Mouse (Mus musculus) kidney, embryonic 14.5 days (tissue): Measurements from ENCODE around the gene Cubn. TPM values are rescaled to one million over a fixed set of nuclear protein-coding genes. Genes with fewer than 3 reads are reported as not detected.
A peak's percentile ranks its signal among the peaks of the same experiment; 100 is the strongest.

Experiments used
- ATAC-seq: fragments of 200-750 bp; cut with Nextera tagmentation; 2 replicates; pipeline ENCODE4 v1.8.0; 2017; ENCODE audit warnings: moderate number of reproducible peaks, mild to moderate bottlenecking, moderate TSS enrichment, moderate library complexity; ENCODE audit not compliant: low FRiP score, low TSS enrichment
- H3K27ac ChIP-seq: fragments of 300-500 bp; sonication (generic); 2 replicates; pipeline ENCODE4 v1.5.1; 2014; ENCODE audit warnings: low read depth, mild to moderate bottlenecking, low read length, moderate library complexity, mixed read lengths
- H3K27me3 ChIP-seq: fragments of 300-500 bp; sonication (generic); 2 replicates; pipeline ENCODE4 v1.6.1; 2014; ENCODE audit warnings: mild to moderate bottlenecking, low read length; ENCODE audit not compliant: control insufficient read depth, insufficient read depth
- H3K36me3 ChIP-seq: fragments of 300-500 bp; sonication (generic); 2 replicates; pipeline ENCODE4 v1.6.1; 2014; ENCODE audit warnings: low read length, mixed read lengths; ENCODE audit not compliant: control insufficient read depth, insufficient read depth
- H3K4me1 ChIP-seq: fragments of 300-500 bp; sonication (generic); 2 replicates; pipeline ENCODE4 v1.6.1; 2014; ENCODE audit warnings: low read length, mixed read lengths; ENCODE audit not compliant: control insufficient read depth, insufficient read depth
- H3K4me2 ChIP-seq: fragments of 300-500 bp; sonication (generic); replicated peaks from 2 replicates; pipeline ENCODE4 v1.6.1; 2014; ENCODE audit warnings: low read depth, mild to moderate bottlenecking, low read length
- H3K4me3 ChIP-seq: fragments of 300-500 bp; sonication (generic); 2 replicates; pipeline ENCODE4 v1.5.1; 2014; ENCODE audit warnings: mild to moderate bottlenecking, low read length
- H3K9ac ChIP-seq: fragments of 300-500 bp; sonication (generic); 2 replicates; pipeline ENCODE4 v1.6.1; 2014; ENCODE audit warnings: low read depth, mild to moderate bottlenecking, low read length, moderate library complexity
- H3K9me3 ChIP-seq: fragments of 300-500 bp; sonication (generic); 2 replicates; pipeline ENCODE4 v1.6.1; 2016; ENCODE audit warnings: low read length; ENCODE audit not compliant: control insufficient read depth
- WGBS: fragments of 180-500 bp; shearing (Covaris S2); extraction: QIAGEN DNeasy Blood & Tissue Kit; methylation state at CpG from one replicate; pipeline ENCODE4 v1.1.7; 2014; 5-methylcytosine and 5-hydroxymethylcytosine counted together
- polyA plus RNA-seq: library from polyadenylated mRNA; unstranded; fragments of >200 nt; fragmentation: Nextera tagmentation; extraction: Ambion mirVana; gene quantifications from 2 replicates; pipeline ENCODE4 v1.2.1, GENCODE M21; 2014

Gene Cubn
- polyA plus RNA-seq, 1 experiment from 2014 or later: 3.1 TPM

GRCm38 (mm10) chr2:13421974-13422760 lies 69.4 kb downstream of the Cubn start:
- Histone ChIP-seq H3K27ac (no peak overlapping the region), H3K4me1 (no peaks in the 10 kb centered on the region), H3K9ac (no peak overlapping the region), H3K9me3 (no peaks in the 10 kb centered on the region), H3K36me3 (no peaks in the 10 kb centered on the region), H3K4me3 (no peak overlapping the region), H3K27me3 (no peaks in the 10 kb centered on the region), H3K4me2 (no peak overlapping the region)
- 91% methylated on average over 14 of the region's 14 CpGs for WGBS
- no peak for ATAC-seq

GRCm38 (mm10) chr2:13416765-13417524 lies 74.7 kb downstream of the Cubn start:
- 71% methylated on average over 3 of the region's 3 CpGs for WGBS
- no peak overlapping the region for H3K4me2 ChIP-seq
- no peak overlapping the region for H3K27ac ChIP-seq
- no peaks in the 10 kb centered on the region for H3K4me1 ChIP-seq
- H3K4me3 ChIP-seq: no peak overlapping the region
- ATAC-seq: no peak
- no peaks in the 10 kb centered on the region for H3K36me3 ChIP-seq
- H3K9ac ChIP-seq: no peak overlapping the region
- no peaks in the 10 kb centered on the region for H3K9me3 ChIP-seq
- no peaks in the 10 kb centered on the region for H3K27me3 ChIP-seq

- Histone ChIP-seq H3K27ac (peak overlapping the region; percentile 33; the same call in 1 of the 2 replicates), H3K4me3 (no peak overlapping the region), H3K4me1 (0 out of 2 replicates have a peak, but pooled peaks cover 3% of the 10 kb centered on the region), H3K9ac (no peak overlapping the region), H3K9me3 (no peaks in the 10 kb centered on the region), H3K4me2 (no peak overlapping the region), H3K36me3 (no peaks in the 10 kb centered on the region), H3K27me3 (no peaks in the 10 kb centered on the region)
- peak; percentile 81 for ATAC-seq
- WGBS: 44% methylated on average over 4 of the region's 4 CpGs
Observed at GRCm38 (mm10) chr2:13413520-13414178, 78.0 kb downstream of the Cubn start.

- Histone ChIP-seq H3K27ac (no peak overlapping the region), H3K4me2 (no peak overlapping the region), H3K4me3 (no peak overlapping the region), H3K4me1 (0 out of 2 replicates have a peak, but pooled peaks cover 3% of the 10 kb centered on the region), H3K9me3 (no peaks in the 10 kb centered on the region), H3K27me3 (no peaks in the 10 kb centered on the region), H3K36me3 (no peaks in the 10 kb centered on the region), H3K9ac (no peak overlapping the region)
- no peak for ATAC-seq
- WGBS: 87% methylated on average over 5 of the region's 5 CpGs
Observed at GRCm38 (mm10) chr2:13410660-13411059, 81.0 kb downstream of the Cubn start.

GRCm38 (mm10) chr2:13409767-13410519 lies 81.7 kb downstream of the Cubn start:
- H3K4me1 ChIP-seq: 0 out of 2 replicates have a peak, but pooled peaks cover 3% of the 10 kb centered on the region
- peak; percentile 22; the same call in 1 of the 2 replicates for ATAC-seq
- 73% methylated on average over 2 of the region's 2 CpGs for WGBS

GRCm38 (mm10) chr2:13408333-13408732 lies 83.3 kb downstream of the Cubn start:
- no peaks in the 10 kb centered on the region for H3K36me3 ChIP-seq
- H3K4me1 ChIP-seq: 0 out of 2 replicates have a peak, but pooled peaks cover 3% of the 10 kb centered on the region
- no peak overlapping the region for H3K4me2 ChIP-seq
- no peaks in the 10 kb centered on the region for H3K9me3 ChIP-seq
- no peak for ATAC-seq
- H3K27ac ChIP-seq: no peak overlapping the region
- 94% methylated on average over 3 of the region's 3 CpGs for WGBS
- H3K9ac ChIP-seq: no peak overlapping the region
- no peaks in the 10 kb centered on the region for H3K27me3 ChIP-seq
- no peak overlapping the region for H3K4me3 ChIP-seq

More at GRCm38 (mm10) chr2:13409767-13410519, 81.7 kb downstream of the Cubn start:
- Histone ChIP-seq H3K9me3 (no peaks in the 10 kb centered on the region), H3K36me3 (no peaks in the 10 kb centered on the region), H3K4me2 (no peak overlapping the region), H3K4me3 (no peak overlapping the region), H3K9ac (no peak overlapping the region), H3K27me3 (no peaks in the 10 kb centered on the region), H3K27ac (no peak overlapping the region)

- no peaks in the 10 kb centered on the region for H3K9me3 ChIP-seq
- H3K4me3 ChIP-seq: no peak overlapping the region
- no peak overlapping the region for H3K9ac ChIP-seq
- no peaks in the 10 kb centered on the region for H3K36me3 ChIP-seq
- 0 out of 2 replicates have a peak, but pooled peaks cover 3% of the 10 kb centered on the region for H3K4me1 ChIP-seq
- H3K27me3 ChIP-seq: no peaks in the 10 kb centered on the region
- ATAC-seq: no peak
- no peak overlapping the region for H3K4me2 ChIP-seq
- H3K27ac ChIP-seq: no peak overlapping the region
Observed at GRCm38 (mm10) chr2:13407698-13408097, 83.9 kb downstream of the Cubn start.

- H3K4me3 ChIP-seq: no peak overlapping the region
- H3K4me1 ChIP-seq: 0 out of 2 replicates have a peak, but pooled peaks cover 3% of the 10 kb centered on the region
- 35% methylated on average over 5 of the region's 5 CpGs for WGBS
Observed at GRCm38 (mm10) chr2:13407272-13407671, 84.3 kb downstream of the Cubn start.

More at GRCm38 (mm10) chr2:13407272-13407671, 84.3 kb downstream of the Cubn start:
- Histone ChIP-seq H3K36me3 (no peaks in the 10 kb centered on the region), H3K9me3 (no peaks in the 10 kb centered on the region), H3K27me3 (no peaks in the 10 kb centered on the region), H3K9ac (no peak overlapping the region), H3K4me2 (no peak overlapping the region), H3K27ac (no peak overlapping the region)
- peak; percentile 44; the same call in 1 of the 2 replicates for ATAC-seq
